Mouse (Mus musculus): Measurements from ENCODE around the gene Asgr2. TPM values are rescaled to one million over a fixed set of nuclear protein-coding genes. Genes with fewer than 3 reads are reported as not detected.
"Not testable (repeated sequence)": the region's sequence is repeated elsewhere in the genome, so short reads cannot be mapped to it uniquely, and the experiment has no call there.

The Asgr2 gene
- not detected for total RNA-seq (2021)

DNA sequence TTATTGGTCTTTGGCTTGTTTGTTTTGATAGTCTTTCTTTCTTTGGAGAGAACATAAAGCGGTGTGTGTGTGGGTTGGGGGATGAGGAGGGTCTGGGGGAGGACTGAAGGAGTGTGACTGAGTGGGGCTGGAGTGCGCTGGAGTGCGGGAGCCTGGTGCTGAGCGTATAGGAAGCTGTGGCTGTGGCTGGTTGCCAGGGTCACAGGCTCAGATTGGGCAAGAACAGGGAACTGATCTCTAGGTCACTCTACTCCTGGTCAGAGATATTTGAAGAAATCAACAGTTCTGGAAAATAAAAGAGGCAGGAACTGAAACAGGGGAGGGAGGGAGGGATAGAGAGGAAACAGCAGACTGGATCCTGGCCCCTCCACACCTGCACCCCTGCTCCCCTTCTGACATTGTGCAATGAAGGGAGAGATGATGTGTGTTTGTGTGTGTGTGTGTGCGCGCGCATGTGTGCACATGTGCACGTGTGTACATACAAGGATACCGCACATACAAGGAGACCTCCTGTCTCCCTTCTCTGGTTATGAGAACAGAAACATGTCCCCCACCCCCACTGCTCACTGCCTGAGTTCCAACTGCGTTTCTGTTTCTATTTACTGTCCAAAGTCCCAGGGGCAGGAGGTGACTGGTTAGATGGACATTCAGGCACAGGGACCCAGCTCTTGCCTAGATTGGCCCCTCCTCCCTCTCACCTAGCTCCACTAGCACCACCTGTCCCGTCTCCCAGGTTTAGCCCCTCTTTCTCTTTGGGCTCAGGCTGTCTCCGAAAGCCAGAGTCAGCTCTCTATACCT, at the start of gene Asgr2:
Asgr2 (plus strand) TSS at position 659 of the 798 bp plus-strand sequence.
- DNase-seq = no peak
- intact Hi-C loops (cut with DNase I) = no loop called here

DNA sequence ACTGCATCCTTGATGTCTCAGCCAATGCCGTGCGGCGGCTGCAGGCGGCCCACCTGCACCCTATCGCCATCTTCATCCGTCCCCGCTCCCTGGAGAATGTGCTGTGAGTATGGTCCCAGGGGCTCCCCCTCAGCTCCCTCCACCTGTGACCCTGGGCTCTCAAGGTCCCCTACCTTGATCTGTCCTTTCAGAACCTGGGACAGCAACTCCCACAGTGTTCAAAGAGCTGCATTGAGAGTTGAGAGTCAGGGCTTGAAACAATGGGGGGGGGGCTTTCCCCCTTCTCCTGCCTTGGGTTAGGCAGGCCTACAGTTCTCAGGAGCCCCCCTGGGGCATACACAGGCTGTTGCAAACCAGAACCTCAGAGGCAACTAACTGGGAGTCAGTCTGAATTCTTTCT, 48.8 kb upstream of the Asgr2 start:
- intact Hi-C loops (cut with DNase I) = no loop called here
- DNase-seq = no peak

DNA sequence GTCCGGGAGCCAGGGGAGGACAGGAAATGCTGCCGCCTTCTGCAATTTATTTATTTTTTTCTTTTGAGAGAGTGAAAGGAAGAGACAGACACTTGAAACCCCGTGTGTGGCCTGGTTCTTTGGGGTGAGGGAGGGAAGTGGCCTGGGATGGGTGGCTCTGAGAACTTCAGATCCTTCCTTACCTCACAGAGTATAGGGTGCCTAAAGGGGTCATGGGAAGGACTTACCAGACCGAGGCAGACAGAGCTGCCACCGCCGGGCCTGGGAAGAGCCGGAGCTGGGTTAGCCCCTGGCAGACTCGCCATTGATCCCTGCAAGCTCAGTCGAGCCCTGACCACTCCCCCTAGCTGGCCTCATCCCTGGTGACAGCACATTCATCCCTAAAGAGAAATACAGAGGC, 47.0 kb upstream of the Asgr2 start:
- DNase-seq = no peak
- intact Hi-C loops (cut with DNase I) = no loop called here

DNA sequence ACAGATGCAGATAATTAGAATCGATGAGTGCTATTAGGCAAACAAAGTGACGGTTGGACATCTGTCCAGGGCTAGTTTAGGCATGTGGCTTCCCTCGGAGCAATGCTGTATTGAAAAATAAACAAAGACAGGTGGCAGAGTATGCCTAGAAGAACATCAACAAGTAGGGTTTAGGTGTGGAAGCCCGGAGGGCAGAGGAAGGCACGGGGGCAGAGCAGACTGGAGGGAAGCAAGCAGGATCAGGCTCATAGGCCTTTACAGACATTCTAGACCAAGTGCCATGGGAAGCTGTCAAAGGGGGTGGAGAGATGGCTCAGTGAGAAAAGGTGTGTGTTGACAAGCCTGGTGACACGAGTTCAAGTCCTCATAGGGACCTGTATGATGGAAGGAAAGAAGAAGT, 43.1 kb upstream of the Asgr2 start:
- no peak for DNase-seq
- intact Hi-C loops (cut with DNase I) = no loop called here

DNA sequence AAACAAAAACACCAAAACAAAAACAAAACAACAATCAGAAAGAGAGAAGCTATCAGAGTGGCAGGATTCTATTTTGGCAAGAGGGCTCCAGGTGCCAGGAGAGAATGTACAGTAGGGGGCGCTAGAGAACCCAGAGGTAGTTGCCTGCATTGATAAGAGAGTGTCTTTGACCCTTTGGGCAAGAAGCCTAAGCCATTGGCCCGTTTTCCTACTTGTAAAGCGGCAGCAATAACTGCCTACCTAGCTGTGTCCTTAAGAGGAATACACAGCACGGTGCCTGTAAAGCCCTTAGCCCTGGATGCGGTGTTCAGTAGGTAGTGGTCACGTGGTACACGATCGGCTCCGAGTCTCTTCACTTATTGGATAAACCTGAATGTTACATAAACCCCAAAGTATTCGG, 42.6 kb upstream of the Asgr2 start:
- intact Hi-C loops (cut with DNase I) = no loop called here
- no peak for DNase-seq

DNA sequence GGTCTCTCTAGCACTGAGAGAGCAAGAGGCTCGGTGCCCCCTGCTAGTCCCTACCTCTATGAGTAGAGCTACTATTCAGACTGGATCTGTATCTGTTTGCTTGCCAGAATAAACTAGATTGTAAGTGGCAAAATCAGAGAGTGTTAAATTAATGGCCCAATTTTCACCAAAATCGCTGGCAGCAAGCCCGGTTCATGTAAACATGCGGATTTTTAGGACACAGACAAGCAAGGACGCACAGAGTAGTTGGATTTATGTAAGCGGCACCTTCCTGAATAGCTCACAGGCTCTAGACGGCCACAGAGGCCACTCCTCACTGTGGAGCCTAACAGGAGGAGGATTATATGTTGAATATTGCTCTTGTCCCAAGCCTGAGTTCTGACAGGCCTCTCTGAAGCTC, 39.3 kb upstream of the Asgr2 start:
- no peak for DNase-seq
- intact Hi-C loops (cut with DNase I) = no loop called here

DNA sequence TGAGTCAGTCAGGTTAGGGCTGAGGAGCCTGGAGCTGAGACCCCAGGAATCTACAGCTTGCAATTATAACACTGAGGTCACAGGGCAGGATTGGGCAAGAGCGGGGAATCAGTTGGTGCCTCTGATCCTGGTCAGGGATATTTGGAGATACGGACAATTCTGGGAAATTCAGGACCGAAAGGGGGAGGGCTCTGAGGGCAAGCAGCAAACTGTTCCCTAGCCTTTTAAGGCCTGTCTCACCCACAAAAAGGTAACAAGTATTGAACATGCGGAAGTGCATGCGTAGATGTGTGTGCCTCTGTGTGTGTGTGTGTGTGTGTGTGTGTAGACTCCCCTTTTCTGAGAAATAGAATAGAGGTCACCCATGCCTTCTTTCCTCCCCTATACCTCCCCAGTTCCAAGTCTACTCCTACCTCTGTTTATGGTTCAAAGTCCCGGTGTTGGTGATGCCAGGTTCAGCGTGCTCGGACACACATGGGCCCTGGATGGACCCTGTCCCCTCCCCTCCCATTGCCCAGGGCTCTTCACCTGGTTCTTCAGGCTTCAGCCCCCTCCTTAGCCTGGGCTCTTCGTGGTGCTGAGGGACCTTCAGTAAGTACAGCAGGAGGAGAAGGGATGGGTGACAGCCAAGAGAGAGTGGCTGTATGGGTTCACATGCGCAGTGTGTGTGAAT, 38.4 kb upstream of the Asgr2 start, which contains the start of gene Asgr1:
Asgr1 (plus strand) TSS at position 188 of the 673 bp plus-strand sequence.
- DNase-seq = no peak
- intact Hi-C loops (cut with DNase I) = no loop called here

DNA sequence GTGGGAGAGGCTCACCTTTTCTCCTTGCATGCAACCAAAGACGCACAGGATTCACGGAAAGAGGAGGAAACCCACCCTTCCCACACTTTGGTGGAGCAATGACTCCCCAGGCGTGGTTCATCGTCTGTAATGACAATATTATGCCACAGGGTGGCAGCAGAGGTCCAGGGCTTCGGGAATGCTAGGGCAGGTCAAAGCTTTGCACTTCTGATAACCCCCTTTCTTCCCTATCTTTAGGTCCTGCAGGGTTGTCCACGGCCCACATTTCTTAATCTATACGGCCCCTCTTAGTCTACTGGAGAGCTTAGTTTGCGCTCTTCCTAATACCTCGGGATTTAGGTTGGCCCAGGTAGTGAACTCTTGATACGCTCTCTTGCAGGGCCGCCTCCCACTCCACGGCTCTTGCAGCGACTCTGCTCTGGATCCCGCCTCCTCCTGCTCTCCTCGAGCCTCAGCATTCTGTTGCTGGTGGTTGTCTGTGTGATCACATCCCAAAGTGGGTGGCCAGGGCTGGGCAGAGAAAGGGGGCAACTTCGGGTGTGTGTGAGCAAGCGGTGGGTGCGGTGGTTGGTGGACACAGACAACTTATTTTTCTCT, 36.7 kb upstream of the Asgr2 start:
- intact Hi-C loops (cut with DNase I) = loop anchor here (5.0 kb wide), 1 partner anchor 157 kb away; the partner anchor contains the start of gene Slc16a11
- peak; percentile 75 for DNase-seq

DNA sequence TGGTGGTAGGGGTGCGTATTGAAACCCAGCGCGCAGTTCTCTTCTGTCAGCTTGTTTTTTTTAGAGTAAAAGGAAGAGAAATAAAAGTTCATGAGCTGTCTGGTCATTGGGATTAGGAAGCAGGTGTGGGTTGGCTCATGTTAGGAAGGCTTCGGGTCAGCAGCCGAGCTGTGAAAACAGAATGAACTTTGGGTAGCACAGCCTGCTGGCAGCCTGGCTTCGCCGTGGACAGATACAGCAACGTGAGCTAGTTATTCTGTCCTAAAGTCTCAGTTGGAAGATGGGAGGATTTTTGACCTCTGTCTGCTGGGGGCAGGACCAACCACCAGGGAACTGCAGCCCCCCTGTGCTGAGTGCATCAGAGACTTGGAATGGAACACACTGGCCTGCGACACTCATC, 34.6 kb upstream of the Asgr2 start:
- intact Hi-C loops (cut with DNase I) = loop anchor here (5.0 kb wide), 1 partner anchor 154 kb away; the partner anchor contains the start of gene Slc16a11
- DNase-seq = no peak

DNA sequence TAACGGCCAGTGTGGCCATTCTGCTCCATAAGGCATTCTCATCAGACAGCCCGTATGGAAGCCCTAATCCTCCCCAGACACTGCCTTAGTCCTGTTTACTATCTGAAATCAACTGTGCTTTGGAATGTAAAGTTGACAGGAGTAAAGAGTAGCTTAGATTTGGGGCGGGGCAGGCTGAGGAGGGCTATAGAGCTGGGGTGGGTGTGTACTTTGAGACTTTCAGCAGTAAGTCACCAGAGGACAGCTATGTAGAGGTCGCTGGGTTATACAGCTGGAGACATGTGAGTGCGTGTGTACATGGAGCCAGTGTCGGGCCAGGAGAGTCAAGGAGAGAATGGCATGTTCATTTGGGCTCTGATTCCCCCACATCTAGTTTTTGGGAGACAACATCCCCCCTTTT, 32.5 kb upstream of the Asgr2 start:
- DNase-seq = no peak
- intact Hi-C loops (cut with DNase I) = loop anchor here (5.0 kb wide), 1 partner anchor 152 kb away; the partner anchor contains the start of gene Slc16a11

DNA sequence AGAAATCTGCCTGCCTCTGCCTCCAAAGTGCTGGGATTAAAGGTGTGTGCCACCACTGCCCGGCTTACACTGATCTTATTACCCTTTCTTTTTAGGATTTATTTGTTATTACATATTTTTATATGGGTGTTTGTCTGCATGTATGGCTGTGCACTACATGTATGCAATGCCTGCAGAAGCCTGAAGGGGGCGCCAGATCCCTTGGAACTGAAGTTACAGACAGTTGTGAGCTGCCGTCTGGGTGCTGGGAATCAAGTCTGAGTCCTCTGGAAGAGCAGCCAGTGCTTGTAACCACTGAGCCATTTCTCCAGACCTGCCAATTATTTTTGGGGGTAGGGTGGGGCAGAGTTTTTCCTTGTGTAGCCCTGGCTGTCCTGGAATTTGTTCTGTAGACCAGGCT, 29.4 kb upstream of the Asgr2 start:
- intact Hi-C loops (cut with DNase I) = no loop called here
- no peak for DNase-seq

DNA sequence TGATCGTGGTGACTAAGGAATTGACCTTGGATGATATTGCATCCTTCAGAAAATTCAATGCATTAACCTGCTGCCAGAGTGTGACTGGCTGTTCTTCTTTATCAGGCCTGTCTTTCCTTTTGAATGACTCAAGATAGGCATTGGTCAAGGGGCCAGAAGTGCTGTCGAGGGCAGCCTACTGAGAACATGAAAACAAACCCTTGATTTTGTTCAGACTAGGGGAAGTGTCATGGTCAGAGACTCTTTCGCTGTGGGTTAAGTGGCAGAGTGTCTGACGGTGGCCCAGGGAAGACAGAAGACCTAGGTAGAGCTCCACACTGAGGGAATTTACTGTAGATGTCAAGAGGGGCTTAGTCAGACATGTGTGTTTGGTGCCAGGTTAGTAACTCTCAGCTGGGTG, 25.7 kb upstream of the Asgr2 start:
- no peak for DNase-seq
- intact Hi-C loops (cut with DNase I) = no loop called here

DNA sequence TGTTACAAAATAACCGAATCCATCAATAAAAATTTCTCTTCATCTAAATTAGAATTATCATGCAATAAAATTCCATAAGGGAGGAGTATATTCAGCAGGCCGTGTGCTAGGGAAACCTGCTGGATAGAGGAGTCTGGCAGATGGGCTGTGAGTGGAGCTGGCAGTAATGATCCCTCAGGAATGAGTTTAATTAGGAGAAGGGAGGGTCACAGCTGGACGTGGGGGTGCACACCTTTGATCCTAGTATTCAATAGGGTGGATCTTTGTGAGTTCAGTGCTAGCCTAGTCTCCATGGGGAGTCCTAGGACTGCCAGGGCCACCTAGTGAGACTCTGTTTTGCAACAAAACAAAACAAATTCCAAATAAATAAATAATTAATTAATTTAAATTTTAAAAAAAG, 24.2 kb upstream of the Asgr2 start:
- intact Hi-C loops (cut with DNase I) = no loop called here
- DNase-seq = no peak

DNA sequence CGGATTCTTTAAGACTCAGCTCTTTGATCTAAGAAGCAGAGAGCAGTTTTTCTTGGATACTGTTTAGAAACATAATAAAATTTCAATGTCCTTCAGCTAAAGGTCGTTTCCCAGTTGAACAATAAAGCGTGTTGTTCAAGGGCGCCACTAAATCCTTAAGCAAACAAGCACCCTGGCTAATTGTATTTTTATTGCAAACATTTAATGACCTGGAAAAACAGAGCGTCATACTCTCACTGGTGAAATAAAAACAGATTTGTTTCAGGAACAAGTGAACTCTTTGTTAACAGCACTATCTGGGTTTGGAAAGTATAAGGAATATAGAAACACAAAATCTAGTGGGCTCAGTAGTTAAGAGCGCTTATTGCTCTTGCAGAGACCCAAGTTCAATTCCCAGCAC, 22.4 kb upstream of the Asgr2 start:
- no peak for DNase-seq
- intact Hi-C loops (cut with DNase I) = loop anchor here (5.0 kb wide), 2 partner anchors 127 to 142 kb away; partner anchors contain the start of gene Slc16a11

DNA sequence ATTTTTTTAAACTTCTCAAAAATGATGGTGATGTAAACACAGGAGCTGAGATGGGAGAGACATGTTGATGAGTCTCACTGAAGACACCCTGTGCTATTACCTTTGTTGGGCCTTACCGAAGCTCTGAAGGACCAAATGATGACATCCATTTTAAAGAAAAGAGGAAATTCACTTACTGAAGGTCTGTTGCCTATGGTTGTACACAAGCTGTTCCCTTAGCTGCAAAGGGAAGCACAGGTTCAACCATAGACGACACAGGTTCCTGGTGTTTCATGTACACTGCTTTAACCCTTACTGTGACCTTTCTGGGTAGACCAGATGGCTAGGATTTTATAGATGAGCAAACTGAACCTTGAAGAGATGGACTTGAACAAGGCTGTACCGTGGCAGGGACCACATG, 21.8 kb upstream of the Asgr2 start:
- intact Hi-C loops (cut with DNase I) = loop anchor here (5.0 kb wide), 2 partner anchors 127 to 142 kb away; partner anchors contain the start of gene Slc16a11

DNA sequence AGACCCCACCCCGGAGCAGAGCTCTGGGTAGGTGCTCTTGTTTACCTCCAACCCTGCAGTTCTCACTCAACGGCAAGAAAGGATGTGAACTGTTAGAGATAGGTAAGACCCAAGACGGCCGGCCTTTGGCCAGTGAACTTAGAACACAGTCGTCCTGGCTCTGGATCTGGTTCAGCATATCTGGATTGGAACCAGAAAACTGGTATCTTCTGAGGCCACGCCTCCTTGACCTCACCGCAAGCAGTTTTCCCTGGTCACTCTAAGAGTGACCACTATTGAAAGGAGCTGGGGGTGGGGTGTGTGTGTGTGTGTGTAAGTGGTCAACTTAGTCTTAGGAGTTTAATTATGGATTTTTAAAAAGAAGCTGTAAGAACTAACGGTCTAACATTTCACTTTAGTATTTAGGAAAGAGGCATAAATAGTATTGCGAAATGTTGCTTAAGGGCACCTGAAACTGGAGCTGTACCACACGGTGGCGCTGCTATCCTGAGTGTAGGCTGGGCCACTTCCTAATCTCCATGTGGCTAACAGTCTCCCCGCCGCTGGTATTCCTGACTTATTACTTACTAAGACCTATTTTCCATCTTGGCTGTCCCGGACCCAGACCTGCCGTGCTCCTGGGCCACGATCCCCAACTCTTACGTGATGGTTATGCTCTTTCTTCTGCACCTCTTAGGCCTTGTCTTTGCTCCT, 17.9 kb upstream of the Asgr2 start:
- peak; percentile 82 for DNase-seq
- intact Hi-C loops (cut with DNase I) = loop anchor here (5.0 kb wide), 2 partner anchors 123 to 138 kb away; partner anchors contain the start of gene Slc16a11

More for the DNA sequence above, 21.8 kb upstream of the Asgr2 start:
- not testable (repeated sequence) for DNase-seq

DNA sequence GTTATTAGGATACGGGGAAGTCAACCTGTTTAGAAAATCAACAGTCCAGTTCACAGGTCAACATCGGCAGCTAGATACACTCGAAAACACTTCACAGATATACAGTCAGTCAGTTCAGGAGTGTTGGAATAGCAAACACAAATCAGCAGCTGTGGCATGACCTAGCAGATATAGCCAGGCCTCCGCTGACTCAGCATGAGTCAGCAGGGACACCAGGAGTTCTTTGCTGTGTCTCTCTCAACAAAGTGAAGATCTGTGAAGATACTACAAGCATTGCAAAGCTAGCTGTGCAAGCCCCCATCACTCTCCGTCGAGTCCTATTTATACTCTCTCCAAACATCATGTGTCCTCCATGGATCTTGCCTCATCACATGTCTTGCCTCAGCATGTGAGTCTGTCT, 16.9 kb upstream of the Asgr2 start:
- no peak for DNase-seq
- intact Hi-C loops (cut with DNase I) = no loop called here

DNA sequence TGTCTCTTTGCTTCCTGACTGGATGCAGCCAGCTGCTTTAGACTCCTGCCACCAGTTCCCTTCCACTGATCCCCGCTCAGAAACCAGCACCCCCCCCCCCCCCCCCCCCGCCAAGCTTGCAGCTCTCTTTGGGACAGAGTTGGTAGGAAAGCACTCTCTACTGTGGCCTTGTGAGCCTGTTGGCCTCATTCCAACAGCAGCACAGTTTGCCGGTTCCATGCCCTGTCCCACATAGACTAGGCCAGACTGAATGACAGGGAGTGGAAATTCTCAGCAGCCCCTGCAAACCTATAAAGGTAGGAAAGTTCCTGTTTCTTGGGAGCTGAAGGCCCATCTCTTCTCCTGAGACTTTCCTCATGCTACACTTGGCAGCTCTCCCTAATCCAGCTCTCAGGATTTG, 15.0 kb upstream of the Asgr2 start:
- intact Hi-C loops (cut with DNase I) = loop anchor here (2.0 kb wide), 1 partner anchor 103 kb away; no protein-coding TSS in a partner anchor
- DNase-seq = no peak

DNA sequence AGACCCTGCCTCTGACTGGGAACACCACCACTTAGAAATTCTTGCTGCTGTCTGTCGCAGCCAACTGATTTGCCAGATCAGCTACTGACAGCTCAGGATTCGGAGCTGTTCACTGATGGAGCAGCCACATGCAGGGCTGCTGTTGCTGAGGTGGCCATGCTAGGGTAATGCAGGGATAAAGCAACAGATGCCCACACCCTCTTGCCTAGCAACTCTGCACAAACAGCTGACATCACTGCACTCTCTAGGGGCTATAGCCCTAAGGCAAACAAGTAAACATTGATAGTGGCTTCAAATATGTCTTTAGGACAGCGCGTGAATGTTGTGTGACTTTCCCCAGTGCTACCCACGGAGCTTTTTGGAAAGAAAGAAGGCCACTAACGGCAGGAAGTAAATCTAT, 13.3 kb upstream of the Asgr2 start:
- no peak for DNase-seq
- intact Hi-C loops (cut with DNase I) = no loop called here

DNA sequence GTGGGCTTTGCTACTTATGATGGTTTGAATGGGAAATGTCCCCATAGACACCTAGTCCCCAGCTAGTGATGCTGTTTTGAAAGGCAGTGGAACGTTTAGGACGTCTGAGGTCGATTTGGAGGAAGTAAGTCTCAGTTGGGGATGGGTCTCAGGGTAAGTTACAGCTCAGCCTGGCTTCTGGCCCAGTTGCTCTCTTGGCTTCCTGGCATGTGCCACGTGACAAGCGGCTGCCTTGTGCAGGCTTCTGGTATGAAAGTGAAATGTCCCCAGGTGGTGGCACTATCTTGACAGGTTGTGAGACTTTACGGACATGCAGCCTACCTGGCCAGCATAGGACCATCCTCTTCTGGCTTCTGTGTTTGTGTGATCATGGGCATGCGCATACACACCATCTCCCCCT, 12.5 kb upstream of the Asgr2 start:
- DNase-seq = peak; percentile 31
- intact Hi-C loops (cut with DNase I) = no loop called here
